Mouse (Mus musculus) hindbrain, embryonic 11.5 days (tissue): ENCODE data around the gene Tlcd1. TPM values are rescaled to one million over a fixed set of nuclear protein-coding genes. Genes with fewer than 3 reads are reported as not detected.

ENCODE experiments used
- ATAC-seq: fragments of 200-750 bp; cut with Nextera tagmentation; 2 replicates; pipeline ENCODE4 v1.8.0; 2017; ENCODE audit warnings: mild to moderate bottlenecking, moderate TSS enrichment, moderate library complexity; ENCODE audit not compliant: low FRiP score
- DNase-seq: peaks from one replicate; pipeline ENCODE4 v3.0.0-alpha.2; 2015; ENCODE audit warnings: low spot score
- H3K27ac ChIP-seq: fragments of 300-500 bp; sonication (generic); 2 replicates; pipeline ENCODE4 v1.5.1; 2014; ENCODE audit warnings: mild to moderate bottlenecking, low read depth, low read length
- H3K27me3 ChIP-seq: fragments of 300-500 bp; sonication (generic); 2 replicates; pipeline ENCODE4 v1.6.1; 2014; ENCODE audit warnings: mild to moderate bottlenecking, low read length, moderate library complexity, mixed read lengths; ENCODE audit not compliant: control insufficient read depth, insufficient read depth
- H3K36me3 ChIP-seq: fragments of 300-500 bp; sonication (generic); 2 replicates; pipeline ENCODE4 v1.6.1; 2014; ENCODE audit warnings: mild to moderate bottlenecking, low read length, moderate library complexity, mixed read lengths; ENCODE audit not compliant: control insufficient read depth, insufficient read depth
- H3K4me1 ChIP-seq: fragments of 300-500 bp; sonication (generic); replicated peaks from 2 replicates; pipeline ENCODE4 v1.6.1; 2014; ENCODE audit warnings: low read length, mixed read lengths; ENCODE audit not compliant: control insufficient read depth, insufficient read depth
- H3K4me2 ChIP-seq: fragments of 300-500 bp; sonication (generic); replicated peaks from 2 replicates; pipeline ENCODE4 v1.6.1; 2014; ENCODE audit warnings: mild to moderate bottlenecking, low read depth, low read length
- H3K4me3 ChIP-seq: fragments of 300-500 bp; sonication (generic); 2 replicates; pipeline ENCODE4 v1.5.1; 2014; ENCODE audit warnings: low read depth, low read length
- H3K9ac ChIP-seq: fragments of 300-500 bp; sonication (generic); 2 replicates; pipeline ENCODE4 v1.6.1; 2014; ENCODE audit warnings: low read depth, low read length
- H3K9me3 ChIP-seq: fragments of 300-500 bp; sonication (generic); 2 replicates; pipeline ENCODE4 v1.6.1; 2016; ENCODE audit warnings: low read length; ENCODE audit not compliant: control insufficient read depth
- WGBS: fragments of 180-500 bp; shearing (Covaris S2); extraction: QIAGEN DNeasy Blood & Tissue Kit; methylation state at CpG from one replicate; pipeline ENCODE4 v1.1.7; 2014; 5-methylcytosine and 5-hydroxymethylcytosine counted together
- polyA plus RNA-seq: library from polyadenylated mRNA; unstranded; fragments of >200 nt; fragmentation: Nextera tagmentation; extraction: Ambion mirVana; gene quantifications from 2 replicates; pipeline ENCODE4 v1.2.1, GENCODE M21; 2014

Tlcd1 gene
- polyA plus RNA-seq, 1 experiment from 2014 or later: 9.5 TPM

GRCm38 (mm10) chr11:78168541-78169468, 7.7 kb upstream of the Tlcd1 start:
- Histone ChIP-seq H3K27me3 (no peaks in the 10 kb centered on the region), H3K36me3 (no peaks in the 10 kb centered on the region), H3K4me2 (no peak overlapping the region), H3K9me3 (no peaks in the 10 kb centered on the region), H3K27ac (no peak overlapping the region), H3K4me3 (no peak overlapping the region), H3K4me1 (no peaks in the 10 kb centered on the region), H3K9ac (no peak overlapping the region)
- ATAC-seq (no peak), DNase-seq (no peak)
- WGBS: 63% methylated on average over 19 of the region's 19 CpGs

- Histone ChIP-seq H3K4me2 (no peak overlapping the region), H3K4me3 (no peak overlapping the region), H3K9ac (no peak overlapping the region), H3K27me3 (no peaks in the 10 kb centered on the region), H3K36me3 (no peaks in the 10 kb centered on the region), H3K9me3 (no peaks in the 10 kb centered on the region), H3K27ac (no peak overlapping the region), H3K4me1 (no peaks in the 10 kb centered on the region)
- no peak for ATAC-seq
- DNase-seq: no peak
- WGBS: 92% methylated on average over 15 of the region's 15 CpGs
Observed at GRCm38 (mm10) chr11:78170306-78170705, 6.2 kb upstream of the Tlcd1 start.

GRCm38 (mm10) chr11:78171328-78171727, 5.2 kb upstream of the Tlcd1 start:
- Histone ChIP-seq H3K27me3 (no peaks in the 10 kb centered on the region), H3K27ac (no peak overlapping the region), H3K9ac (no peak overlapping the region), H3K4me3 (no peak overlapping the region), H3K4me2 (no peak overlapping the region), H3K9me3 (no peaks in the 10 kb centered on the region), H3K4me1 (no peaks in the 10 kb centered on the region), H3K36me3 (no peaks in the 10 kb centered on the region)
- 68% methylated on average over 4 of the region's 4 CpGs for WGBS
- ATAC-seq: no peak
- DNase-seq: no peak

GRCm38 (mm10) chr11:78172034-78172747, 4.3 kb upstream of the Tlcd1 start:
- 81% methylated on average over 16 of the region's 16 CpGs for WGBS
- ATAC-seq: no peak
- no peaks in the 10 kb centered on the region for H3K9me3 ChIP-seq

GRCm38 (mm10) chr11:78172748-78173383, 3.6 kb upstream of the Tlcd1 start:
- Histone ChIP-seq H3K27me3 (no peaks in the 10 kb centered on the region), H3K9me3 (no peaks in the 10 kb centered on the region), H3K4me3 (no peak overlapping the region), H3K9ac (no peak overlapping the region), H3K4me1 (peaks cover 8% of the 10 kb centered on the region; the same call in 1 of the 2 replicates), H3K4me2 (no peak overlapping the region), H3K27ac (no peak overlapping the region), H3K36me3 (no peaks in the 10 kb centered on the region)
- DNase-seq: no peak
- 87% methylated on average over 19 of the region's 19 CpGs for WGBS
- no peak for ATAC-seq

More at GRCm38 (mm10) chr11:78172034-78172747, 4.3 kb upstream of the Tlcd1 start:
- Histone ChIP-seq H3K4me1 (peaks cover 3% of the 10 kb centered on the region; the same call in 1 of the 2 replicates), H3K27ac (no peak overlapping the region), H3K9ac (no peak overlapping the region), H3K27me3 (no peaks in the 10 kb centered on the region), H3K36me3 (no peaks in the 10 kb centered on the region), H3K4me3 (no peak overlapping the region), H3K4me2 (no peak overlapping the region)
- no peak for DNase-seq

- Histone ChIP-seq H3K4me2 (no peak overlapping the region), H3K27me3 (no peaks in the 10 kb centered on the region), H3K4me1 (peaks cover 18% of the 10 kb centered on the region), H3K9me3 (no peaks in the 10 kb centered on the region), H3K4me3 (no peak overlapping the region), H3K9ac (no peak overlapping the region), H3K27ac (no peak overlapping the region), H3K36me3 (no peaks in the 10 kb centered on the region)
- DNase-seq (no peak), ATAC-seq (no peak)
- WGBS: 91% methylated on average over 3 of the region's 3 CpGs
Observed at GRCm38 (mm10) chr11:78174506-78174905, 2.0 kb upstream of the Tlcd1 start.

- H3K9ac ChIP-seq: peak overlapping the region; percentile 50; the same call in 1 of the 2 replicates
- ATAC-seq (no peak; the same call in 1 of the 2 replicates), DNase-seq (no peak)
- peak overlapping the region; percentile 91 for H3K4me2 ChIP-seq
- peak overlapping the region; percentile 53 for H3K4me3 ChIP-seq
- no peaks in the 10 kb centered on the region for H3K9me3 ChIP-seq
- H3K27ac ChIP-seq: 0 out of 2 replicates have a peak overlapping the region, but pooled peaks have one; percentile 25
- H3K4me1 ChIP-seq: peaks cover 22% of the 10 kb centered on the region
- peaks cover 5% of the 10 kb centered on the region; the same call in 1 of the 2 replicates for H3K36me3 ChIP-seq
- no peaks in the 10 kb centered on the region for H3K27me3 ChIP-seq
- WGBS: 5% methylated on average over 9 of the region's 10 CpGs
Observed at GRCm38 (mm10) chr11:78175771-78176401, 625 bp upstream of the Tlcd1 start.

- Histone ChIP-seq H3K4me3 (peak overlapping the region; percentile 53), H3K4me1 (peaks cover 22% of the 10 kb centered on the region)
Observed at GRCm38 (mm10) chr11:78176905-78177331, 407 bp downstream of the Tlcd1 start.

More at GRCm38 (mm10) chr11:78176905-78177331, 407 bp downstream of the Tlcd1 start:
- DNase-seq (peak; percentile 43), ATAC-seq (no peak)
- Histone ChIP-seq H3K9me3 (no peaks in the 10 kb centered on the region), H3K9ac (peak overlapping the region; percentile 50), H3K36me3 (peaks cover 9% of the 10 kb centered on the region; the same call in 1 of the 2 replicates), H3K27ac (no peak overlapping the region), H3K27me3 (no peaks in the 10 kb centered on the region), H3K4me2 (peak overlapping the region; percentile 91)
- WGBS: 1% methylated on average over 23 of the region's 23 CpGs
